Mouse (Mus musculus) spleen, adult 12 weeks (tissue): ENCODE data around the gene Sox10.

Source experiments
- DNase-seq: peaks from one replicate; pipeline ENCODE4 v3.0.0; 2022; ENCODE audit warnings: low spot score

Sox10 gene

DNA sequence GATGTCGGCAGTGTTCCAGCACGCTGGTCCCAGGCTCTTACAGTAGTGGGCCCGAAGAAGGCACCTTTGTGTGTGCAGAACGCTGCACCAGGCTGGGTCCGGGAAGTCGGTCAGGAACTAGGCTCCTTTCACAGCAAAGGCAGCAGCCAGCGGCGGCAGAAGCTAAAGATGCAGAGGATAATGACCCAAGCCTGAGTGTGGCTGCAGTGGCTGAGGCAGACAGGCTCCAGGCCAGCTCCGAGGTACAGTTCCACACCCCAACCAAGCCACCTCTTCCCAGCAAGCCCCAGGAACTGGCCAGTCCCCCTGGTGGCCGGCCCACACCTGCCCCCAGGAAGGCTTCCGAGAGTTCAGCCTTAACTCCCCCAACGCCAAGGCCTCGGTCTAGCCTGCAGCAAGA lies 42.5 kb downstream of the Sox10 start:
- DNase-seq = no peak

DNA sequence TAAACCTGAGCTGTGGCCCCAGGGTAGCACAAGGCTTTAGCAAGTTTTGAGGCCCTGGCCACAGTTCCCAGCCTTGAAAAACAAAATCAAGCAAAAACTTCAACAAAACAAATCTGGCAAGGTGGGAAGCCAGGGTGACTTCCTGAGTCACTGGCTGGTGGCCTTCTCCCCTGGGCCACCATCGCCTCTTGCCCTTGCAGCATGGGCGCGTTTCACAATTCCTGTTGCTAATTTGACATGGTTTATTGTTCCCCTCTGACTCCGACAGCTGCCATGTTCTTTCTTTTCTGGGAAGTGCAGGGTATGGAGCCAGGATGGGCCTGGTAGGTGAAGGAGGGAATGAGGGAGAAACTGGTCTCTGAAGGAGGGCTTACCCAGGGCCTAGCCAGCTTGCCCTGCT lies 42.9 kb downstream of the Sox10 start:
- no peak for DNase-seq

DNA sequence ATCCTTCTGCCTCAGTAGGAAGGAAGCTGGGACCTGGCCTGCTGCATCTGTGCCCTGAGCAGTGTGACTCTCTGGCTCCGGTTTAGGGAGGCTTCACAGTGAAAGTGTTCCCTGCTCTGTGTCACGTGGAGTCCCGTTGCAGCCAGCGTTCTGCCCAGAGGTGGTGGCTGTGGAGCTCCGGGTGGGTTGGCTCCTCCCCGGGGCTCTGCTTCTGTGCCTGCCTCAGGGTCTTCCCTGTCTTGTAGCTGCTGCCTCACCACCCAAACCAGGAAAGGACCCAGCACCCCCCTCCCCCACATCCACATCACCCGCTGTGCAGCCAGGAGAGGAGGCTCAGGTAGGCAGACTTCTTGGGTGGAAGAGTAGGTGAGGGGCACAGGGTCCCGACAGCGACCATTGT lies 45.5 kb downstream of the Sox10 start:
- DNase-seq = no peak

DNA sequence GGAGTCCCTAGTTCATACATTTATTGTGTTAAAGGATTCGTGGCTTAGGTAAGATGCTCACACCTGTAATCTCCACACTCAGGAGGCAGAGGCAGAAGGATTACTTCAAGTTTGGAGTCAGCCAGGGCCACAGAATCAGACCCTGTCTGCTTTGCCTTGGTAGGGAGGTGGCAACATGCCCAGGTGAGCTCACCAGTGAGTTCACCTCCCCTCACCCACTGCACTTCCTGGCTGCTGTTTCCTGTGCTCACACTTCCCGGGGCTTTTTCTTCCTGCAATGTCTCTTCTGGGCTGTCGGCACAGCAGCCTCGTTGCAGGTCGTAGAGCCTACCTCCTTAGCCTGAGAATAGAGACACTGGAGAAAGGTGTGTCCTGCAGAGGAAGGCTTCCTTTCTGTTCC lies 49.8 kb downstream of the Sox10 start:
- no peak for DNase-seq

DNA sequence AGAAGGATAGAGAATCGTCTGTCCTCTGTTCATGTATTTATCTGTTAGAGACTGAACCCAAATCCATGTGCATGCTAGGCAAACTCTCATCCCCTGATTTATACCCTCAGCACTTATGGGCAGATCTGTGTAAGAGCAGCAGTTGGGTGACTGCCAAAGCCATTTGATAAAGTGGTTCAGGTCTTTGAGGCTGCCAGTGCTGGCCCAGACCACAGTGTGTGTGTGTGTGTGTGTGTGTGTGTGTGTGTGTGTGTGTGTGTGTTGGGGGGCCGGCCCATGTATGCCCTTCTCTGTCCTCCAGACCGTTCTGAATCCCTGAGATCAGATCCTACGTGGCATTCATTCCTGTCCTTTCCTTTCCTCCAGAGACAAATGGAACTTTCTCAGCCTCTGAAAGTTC lies 53.3 kb downstream of the Sox10 start:
- no peak for DNase-seq

DNA sequence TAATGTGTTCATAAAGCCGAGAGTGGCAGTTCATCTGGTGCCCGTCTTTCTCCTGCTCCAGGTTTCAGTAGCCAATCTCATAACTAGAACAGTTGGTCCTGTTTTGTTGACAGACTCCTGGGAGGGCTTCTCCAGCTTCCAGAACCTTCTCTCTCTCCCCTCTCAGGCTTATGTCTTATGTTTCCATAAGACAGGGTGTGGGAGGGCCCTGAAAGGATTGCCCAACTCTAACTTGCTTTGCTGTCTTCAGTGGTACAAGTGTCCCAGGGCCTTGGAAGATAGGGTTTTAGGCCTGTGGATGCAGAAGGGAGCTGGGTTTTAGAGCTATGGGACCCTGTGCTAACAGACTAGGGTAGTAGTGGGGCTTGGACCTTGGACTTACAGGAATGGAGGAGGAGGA lies 54.5 kb downstream of the Sox10 start:
- DNase-seq = no peak

DNA sequence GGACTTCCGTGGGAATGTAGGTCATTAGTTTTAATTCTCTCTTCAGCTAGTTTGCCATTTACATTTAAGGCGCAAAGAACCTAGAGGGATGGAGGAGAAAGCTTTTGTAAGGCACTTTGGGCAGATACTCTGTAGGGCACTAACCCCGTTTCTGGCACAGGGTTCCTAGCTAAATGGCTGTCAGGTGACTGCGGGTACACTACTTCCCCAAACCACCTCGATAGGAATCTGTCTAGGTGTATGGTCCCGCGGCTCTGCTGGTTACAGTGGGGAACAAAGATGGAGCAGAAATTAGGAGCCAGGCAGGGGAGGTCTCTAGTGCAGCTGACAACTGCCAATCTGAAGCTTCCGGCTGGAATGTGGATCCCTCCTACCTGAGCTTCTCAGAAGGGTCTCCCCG lies 55.0 kb downstream of the Sox10 start:
- DNase-seq = no peak

DNA sequence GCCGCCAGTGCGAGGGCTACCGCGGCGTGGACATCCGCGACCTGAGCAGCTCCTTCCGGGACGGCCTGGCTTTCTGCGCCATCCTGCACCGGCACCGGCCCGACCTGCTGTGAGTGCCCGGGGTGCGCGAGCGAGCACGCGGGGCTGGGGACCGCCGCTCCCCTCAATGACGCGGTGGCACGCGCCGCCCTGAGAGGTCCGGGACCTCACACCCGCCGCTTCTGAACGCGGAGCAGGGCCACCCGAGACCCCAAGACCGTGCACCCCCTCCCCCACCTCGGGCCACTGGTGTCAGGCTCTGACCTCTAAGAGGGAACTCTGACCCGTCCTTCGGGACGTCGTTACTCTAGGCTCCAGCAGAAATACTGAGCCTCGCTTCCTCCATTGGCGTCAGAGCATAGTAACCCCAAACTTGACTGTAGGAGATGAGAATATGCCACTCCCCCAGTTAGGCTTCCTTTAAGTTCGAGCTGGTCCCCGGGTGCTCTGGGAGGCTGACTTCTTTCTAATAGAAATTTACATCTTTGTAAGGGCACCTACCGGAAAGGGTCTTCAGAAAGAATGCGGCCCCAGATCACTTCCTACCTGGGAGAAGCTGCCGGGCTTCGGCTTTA lies 55.6 kb downstream of the Sox10 start:
- DNase-seq = no peak

DNA sequence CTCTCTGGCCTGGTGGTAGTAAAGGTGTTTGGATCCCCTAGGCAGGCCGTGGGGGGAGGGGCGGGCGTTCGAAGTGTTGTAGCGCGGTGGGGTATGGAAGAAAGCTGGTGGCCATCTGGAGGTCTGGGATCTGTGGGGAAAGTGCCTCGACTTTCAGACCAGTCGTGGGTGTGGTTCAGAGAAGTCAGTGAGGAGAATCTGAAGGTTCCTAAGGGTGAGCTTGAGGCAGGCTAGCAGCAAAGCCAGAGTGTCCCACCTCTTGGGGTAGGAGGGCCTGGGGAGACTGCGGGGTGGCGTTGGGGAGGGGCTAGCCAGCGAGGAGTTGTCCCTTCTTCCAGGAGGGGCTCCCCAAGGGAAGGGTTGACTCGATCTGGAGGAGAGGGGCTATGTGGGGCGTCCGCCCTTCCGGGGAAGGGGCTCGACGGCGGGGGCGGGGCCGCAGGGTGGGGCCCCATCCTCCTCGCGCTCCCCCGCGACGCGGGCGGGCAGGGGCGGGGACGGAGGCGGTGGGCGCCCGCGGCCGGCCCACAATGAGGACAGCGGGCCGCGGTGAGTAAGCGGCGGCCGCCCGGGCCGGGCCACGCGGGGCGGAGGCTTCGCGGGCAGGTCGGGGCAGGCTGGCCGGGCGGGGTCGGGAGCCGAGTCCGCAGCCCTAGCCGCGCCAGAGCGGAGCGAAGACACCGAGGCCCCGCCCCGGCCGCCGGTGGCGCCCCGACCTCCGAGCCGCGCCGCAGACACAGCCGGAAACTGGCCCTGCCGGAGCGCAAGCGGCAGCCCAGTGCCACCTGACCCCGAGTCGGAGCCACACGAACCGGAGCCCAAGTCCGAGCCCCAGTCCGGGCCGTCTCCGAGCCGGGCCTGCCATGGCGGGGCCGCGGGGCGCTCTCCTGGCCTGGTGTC lies 56.4 kb downstream of the Sox10 start, which contains the start of gene Micall1:
TSS of gene Micall1 (plus strand) at position 478 of the 900 bp plus-strand sequence.
- peak; percentile 39 for DNase-seq

DNA sequence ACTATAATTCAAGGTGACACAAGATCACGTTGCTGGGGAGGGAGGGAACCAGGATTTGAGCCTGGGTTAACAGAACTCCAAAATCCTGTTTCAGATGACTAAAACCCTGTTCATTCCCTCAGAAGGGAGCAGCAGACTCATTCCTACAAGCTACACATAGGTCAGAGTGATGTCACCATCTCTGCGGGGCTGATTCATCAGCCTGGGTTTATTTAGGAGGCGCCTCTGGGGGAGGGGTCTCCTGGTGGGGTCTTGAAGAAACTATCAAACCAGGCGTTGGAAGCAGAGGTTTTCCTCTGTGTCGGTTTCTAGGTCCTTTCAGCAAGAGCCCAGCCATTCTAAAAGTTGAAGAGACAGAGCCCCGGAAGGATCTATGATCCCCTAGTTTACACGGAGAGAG lies 57.1 kb downstream of the Sox10 start:
- DNase-seq = no peak

DNA sequence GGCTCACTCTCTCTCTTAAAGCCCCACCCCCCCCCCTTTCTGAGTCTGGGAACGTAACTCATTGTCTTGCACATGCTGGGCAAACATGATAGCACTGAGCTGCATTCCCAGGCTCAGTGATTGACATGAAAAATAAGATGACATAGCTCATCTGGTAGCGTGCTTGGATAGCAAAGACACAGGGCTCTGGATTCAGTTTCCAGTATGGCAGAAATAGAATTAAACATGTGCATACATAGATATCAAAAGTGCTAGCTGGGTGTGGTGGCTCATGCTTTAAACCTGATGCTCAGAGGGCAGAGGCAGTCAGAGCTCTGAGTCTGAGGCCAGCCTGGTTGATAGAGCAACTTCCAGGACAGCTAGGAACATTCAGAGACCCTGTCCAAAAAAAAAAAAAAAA lies 59.2 kb downstream of the Sox10 start:
- DNase-seq = no peak
